Mouse (Mus musculus): ENCODE measurements around the gene Hyal1.

Gene Hyal1

DNA sequence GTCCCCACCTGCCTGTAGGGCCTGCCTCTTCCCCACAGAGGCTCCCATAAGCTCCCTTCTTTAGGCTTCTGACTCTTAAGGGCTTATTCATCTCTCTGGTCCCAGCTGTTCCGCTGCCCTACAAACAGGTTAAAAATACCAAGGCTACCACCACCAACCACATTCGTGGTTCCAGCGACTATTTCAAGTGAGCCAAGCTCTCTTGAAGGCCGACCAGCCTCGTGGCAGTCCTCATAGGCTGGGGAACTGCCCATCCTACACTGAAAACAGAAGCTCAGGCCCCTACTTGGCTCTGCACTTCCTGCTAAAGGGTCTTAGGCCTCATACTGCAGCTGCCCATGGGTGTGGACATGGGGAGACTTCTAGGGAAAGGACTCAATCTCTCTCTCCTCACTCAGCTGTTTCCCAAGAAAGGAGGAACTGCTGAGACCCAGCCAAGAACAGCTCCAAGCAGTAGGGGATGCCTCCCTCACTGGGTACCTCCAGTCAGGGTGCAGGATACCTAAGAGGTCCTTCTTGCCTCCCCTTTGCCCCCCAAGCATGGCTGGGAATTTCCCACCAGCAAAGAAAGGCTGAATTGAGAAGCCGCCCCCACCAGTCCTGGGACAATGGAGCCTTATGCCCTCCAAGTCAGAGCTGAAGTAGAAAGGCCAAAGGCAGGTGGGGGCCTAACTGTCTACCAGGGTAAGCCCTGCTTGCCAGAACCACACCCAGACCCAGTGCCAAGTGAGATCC, 34.9 kb downstream of the Hyal1 start:
- in situ Hi-C loops (cut with MboI, MseI), result no loop called here

DNA sequence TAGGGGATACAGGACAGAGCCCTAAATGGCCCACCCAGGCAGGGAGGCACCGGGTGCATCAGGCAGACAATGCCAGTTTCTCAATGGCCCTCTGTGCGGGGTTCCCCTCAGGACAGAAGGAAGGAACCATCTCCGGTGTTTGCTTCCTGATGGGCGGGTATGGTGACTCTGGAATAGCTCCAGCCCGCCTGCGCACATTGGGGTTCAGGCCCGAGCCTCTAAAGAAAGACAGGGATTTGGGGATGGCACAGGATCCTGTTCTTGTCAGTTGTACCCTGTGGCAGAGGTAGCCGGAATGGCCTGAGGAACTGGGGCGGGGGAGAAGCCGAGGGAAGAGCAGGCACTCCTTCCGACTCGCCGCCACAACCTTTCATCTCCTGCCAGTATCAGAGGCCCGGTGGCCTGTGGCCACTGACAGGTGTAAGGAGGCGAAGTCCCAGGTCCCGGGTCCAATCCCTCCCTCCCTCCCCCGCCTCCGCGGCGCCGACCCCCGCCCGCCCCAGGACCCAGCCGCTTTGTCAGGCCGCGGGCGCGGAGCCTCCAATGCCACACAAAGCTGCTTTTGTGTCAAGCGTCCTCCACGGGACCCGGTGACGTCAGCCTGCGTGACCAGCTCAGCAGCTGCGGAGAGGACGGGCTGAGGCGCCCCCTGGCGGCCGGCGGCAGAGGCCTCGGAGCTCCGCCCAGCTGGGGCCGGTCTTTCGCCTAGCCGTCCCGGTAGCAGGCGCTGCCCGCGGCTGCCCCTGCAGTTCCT, 35.6 kb downstream of the Hyal1 start:
- in situ Hi-C loops (cut with MboI, MseI), result no loop called here

GRCm38 (mm10) chr9:107612945-107613569, 36.3 kb downstream of the Hyal1 start:
- in situ Hi-C loops (cut with MboI, MseI), result no loop called here

- in situ Hi-C loops (cut with MboI, MseI), result no loop called here
Measured at GRCm38 (mm10) chr9:107615035-107615434, 38.3 kb downstream of the Hyal1 start.

DNA sequence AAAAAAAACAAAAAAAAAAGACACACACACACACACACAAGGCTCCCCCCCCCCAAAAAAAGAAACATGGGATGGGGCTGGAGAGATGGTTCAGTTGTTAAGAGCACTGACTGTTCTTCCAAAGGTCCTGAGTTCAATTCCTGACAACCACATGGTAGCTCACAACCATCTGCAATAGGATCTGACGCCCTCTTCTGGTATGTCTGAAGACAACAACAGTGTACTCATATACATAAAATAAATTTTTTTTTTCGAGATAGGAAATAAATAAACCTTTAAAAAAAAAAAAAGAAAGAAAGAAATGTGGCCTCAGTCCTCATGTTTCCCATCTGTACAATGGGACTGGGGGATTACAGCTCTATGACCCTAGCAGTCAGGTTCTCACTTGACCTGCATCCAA, 40.7 kb downstream of the Hyal1 start:
- in situ Hi-C loops (cut with MboI, MseI), result no loop called here

DNA sequence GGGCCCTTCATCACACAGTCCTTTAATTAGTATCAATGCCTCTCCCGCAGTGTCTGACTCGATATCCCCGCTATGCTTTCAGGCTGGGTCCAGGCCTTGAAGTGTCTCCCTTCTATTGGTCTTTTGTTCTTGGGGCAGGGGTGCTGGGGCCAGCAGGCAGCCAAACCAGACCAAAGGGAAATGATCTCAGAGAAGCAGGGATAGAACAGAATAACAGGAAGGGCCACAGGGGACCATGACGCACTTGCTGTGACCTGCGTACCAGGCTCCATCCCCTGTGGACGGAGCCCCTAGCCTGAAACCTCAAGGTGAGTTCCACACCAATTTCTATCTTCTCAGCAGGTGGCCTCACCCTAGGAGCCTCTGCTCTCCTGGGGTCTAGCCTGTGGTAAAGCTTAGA, 41.4 kb downstream of the Hyal1 start:
- in situ Hi-C loops (cut with MboI, MseI), result no loop called here

DNA sequence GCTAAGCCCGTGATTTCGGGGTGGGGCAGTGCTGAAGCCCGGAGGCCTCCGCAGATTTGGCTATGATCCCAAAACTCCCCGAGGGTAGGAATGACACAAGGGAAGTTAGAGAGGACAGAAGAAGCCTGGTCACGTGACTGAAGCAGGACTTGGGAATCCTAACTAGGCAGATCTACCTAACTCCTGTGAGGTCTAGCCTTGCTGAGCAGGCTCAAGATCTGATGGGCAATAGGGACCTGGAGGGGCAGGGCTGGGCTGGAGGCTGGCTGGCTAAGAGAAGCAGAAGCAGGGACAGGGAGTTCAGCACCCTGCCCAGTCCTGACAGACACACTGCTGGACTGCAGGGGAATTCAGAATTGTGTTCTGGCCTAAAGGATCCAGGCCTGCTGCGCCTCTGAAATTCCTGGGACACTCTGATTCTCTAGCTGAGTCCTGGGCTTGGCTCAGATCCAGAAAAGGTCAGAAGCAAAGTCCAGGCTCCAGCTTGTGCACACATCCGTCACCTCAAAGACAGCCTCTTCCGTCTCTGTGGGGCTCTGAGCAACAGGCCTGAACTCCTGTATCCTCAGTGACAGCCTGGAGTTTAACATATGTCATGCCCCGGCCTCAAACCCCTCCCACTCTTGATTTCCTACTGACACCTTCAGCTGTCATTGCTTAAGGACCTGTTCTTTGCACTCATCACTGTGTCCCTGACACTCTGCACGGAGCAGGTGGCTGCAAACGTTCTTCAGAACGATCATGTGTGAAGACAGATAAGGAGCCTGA, 42.2 kb downstream of the Hyal1 start:
- in situ Hi-C loops (cut with MboI, MseI), result no loop called here

DNA sequence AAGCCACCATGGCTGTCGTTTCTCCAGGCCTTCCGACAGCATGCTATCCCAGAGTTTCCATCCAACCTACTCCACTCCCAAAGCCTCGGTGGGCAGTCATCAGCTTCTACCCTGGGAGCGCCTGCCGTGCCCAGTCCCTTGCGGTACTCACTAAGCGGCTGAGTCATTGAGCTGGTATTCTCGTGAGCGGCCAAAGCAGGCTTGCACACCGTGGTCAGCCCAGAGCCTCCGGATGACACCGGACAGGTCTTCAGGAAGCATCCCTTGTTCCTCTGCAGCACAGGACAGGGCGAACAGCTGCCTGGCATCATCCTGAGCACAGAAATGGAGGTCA, 42.8 kb downstream of the Hyal1 start:
- in situ Hi-C loops (cut with MboI, MseI), result no loop called here

GRCm38 (mm10) chr9:107620954-107621353, 44.2 kb downstream of the Hyal1 start:
- in situ Hi-C loops (cut with MboI, MseI), result no loop called here

DNA sequence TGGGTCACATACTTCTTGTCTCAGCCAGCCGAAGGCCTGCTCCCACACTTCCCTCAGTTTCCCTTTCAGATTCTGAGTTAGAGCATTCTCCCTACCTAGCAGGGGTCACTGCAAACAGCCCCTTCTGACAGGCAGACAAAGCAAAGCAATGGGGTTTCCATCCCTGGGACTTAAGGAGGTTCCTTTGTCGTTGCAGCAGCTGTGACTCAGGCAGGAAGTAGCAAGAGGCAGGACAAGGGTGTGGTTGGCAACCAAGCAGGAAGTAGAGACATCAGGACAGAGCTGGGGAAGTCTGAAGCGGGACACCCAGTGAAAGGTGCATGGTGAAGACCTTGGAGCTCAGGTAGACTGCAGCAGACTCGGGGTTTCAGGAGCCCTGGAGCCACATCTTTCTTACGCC, 47.8 kb downstream of the Hyal1 start:
- in situ Hi-C loops (cut with MboI, MseI), result no loop called here

DNA sequence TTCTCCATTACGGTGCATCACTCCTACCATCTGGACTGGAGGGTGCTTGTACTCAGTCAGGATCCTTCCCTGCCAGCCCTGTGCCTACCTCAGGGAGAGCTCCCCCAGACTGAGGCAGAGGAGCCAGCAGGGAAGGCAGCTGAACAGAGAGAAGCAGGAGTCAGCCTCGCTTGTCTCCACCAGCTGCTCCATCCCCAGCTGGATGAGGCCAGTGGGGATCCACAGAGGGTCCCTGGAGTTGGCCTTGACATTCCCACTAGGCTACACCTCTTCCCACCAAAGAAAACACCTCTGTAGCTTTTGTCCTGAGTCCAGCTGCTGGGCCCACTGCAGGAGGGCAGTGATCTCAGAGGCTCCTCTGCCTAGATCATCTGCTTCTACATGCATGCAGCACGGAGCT, 48.2 kb downstream of the Hyal1 start:
- in situ Hi-C loops (cut with MboI, MseI), result no loop called here

GRCm38 (mm10) chr9:107625351-107626128, 48.8 kb downstream of the Hyal1 start:
- in situ Hi-C loops (cut with MboI, MseI), result no loop called here

DNA sequence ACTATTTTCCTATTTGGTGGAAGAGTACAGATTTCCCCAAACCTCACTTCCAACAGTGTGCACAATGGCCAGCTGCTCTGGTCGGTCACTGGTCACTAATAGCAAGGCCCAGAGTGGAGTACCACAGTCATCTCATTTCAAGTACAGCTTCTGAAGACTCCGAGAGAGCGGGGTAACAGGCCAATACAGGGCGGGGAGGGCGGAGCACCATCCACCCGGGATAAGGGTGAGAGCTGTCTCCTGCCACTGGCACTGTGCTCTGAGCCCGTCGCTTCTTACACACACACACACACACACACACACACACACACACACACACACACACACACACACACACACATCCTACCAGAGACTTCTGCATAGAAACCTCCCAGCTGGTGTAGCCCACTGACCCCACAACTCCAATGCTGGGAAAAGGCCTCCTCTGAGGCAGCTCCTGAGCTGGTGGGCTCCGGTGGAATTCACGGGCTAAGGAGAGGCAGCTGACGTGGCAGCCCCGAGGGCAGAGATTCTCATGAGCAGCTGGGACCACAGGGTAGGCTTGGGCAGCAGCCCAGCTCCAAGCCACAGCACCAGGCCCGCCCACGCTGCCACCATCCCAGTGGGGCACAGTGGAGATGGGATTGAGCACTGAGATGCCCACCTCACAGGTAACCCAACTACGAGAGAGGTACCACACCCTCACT, 49.6 kb downstream of the Hyal1 start:
- in situ Hi-C loops (cut with MboI, MseI), result no loop called here

DNA sequence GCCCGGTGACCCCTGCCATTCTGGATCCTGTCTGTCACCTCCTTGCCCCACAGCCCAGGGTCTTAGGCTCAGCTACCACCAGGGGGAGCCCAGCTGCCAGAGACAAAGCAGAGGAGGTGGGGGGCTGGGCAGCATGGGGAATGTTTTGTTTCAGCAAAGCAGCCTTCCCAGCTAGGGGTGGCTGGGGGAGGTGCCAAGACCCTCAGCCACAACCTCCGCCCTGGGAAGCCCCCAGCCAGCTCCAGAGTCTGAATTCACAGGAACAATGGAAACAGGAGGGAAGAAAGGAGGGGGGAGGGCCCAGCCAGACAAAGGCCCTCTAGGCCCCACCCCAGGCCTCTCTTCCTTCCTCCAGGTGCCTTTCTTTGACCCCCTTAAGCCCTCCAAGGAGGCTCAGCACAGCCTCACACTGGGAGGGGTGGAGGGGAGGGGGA, 50.1 kb downstream of the Hyal1 start:
- in situ Hi-C loops (cut with MboI, MseI), result no loop called here

DNA sequence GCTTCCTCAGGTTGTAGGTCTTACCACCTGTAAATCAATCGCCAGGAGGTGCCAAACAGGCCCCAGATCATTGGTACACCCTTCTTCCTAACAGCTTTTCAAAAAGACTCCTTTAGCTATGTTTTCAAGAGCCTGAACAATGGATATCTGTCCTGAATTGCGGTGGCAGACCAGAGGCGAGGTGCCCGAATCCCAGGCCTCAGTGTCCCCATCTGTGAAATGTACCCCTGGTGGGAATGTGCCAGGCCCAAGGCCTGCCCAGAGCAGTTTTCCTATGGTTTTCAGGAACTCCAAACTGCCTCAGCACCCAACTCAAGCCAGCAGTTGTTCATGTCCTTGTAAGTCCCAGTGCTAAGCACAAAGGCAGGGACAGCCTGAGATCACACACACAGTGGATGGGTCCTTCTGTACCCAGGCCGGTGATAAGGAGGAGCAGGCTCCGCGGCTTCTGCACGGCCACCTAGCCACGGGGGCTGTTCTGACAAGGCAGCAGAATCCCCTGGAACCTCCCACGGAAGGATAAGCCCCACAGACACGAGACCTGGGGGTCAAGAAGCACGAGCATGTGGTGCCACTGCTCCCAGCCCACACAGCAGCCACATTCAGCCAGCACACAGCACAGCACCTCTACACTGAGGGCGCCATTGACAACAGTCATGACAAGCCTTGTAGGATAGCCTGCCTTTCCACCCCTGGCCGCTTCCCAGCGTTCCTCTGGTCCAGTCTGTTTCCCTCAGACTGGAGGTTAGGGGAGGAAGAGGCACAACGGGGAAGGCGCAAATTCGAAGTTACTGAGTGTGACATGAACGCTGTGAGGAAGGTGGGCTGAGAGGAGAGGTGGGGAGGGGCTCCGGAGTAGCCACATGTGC, 50.9 kb downstream of the Hyal1 start:
- in situ Hi-C loops (cut with MboI, MseI), result no loop called here

- in situ Hi-C loops (cut with MboI, MseI), result no loop called here
Measured at GRCm38 (mm10) chr9:107628721-107629410, 52.1 kb downstream of the Hyal1 start.

DNA sequence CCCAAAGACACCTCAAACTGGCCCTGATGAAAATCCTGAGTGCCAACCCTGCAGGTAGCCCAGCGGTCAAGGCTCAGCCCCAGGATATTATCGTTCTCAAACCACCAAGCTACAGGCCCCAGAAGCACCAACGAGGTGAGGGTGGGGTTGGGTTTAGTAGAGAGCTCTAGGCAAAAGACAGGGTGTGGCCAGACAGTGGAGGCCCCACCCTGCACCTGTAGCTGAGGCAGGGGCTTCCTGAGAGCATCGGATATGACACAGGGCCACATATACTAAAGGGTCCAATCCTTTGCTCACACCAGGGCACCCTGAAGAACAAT, 52.6 kb downstream of the Hyal1 start:
- in situ Hi-C loops (cut with MboI, MseI), result no loop called here

GRCm38 (mm10) chr9:107629901-107630425, 53.2 kb downstream of the Hyal1 start:
- in situ Hi-C loops (cut with MboI, MseI), result no loop called here

- in situ Hi-C loops (cut with MboI, MseI), result no loop called here
Measured at GRCm38 (mm10) chr9:107630576-107630975, 53.8 kb downstream of the Hyal1 start.

Measured in T-helper 1 cell (primary cell).